Mouse (Mus musculus): ENCODE data around the gene Pigs. TPM values are rescaled to one million over a fixed set of nuclear protein-coding genes. Genes with fewer than 3 reads are reported as not detected.

The Pigs gene
- total and polyA plus RNA-seq, 3 experiments, result 26.3 to 65.4 (median 53.1) TPM

- TF ChIP-seq ZC3H11A (IDR thresholded peaks at IDR 0.05; ENCODE audit: low read depth, low read length), result no peak
- peak; percentile 83 for TF ChIP-seq ZKSCAN1 (IDR thresholded peaks at IDR 0.05; ENCODE audit: borderline replicate concordance, low read depth, low read length)
- TF ChIP-seq SIN3A (IDR thresholded peaks at IDR 0.05; ENCODE audit: low read length), result peak; percentile 66
- no peak for TF ChIP-seq SMC3 (IDR thresholded peaks at IDR 0.05; ENCODE audit: low read depth, low read length)
- no peak for TF ChIP-seq E2F4 (IDR thresholded peaks at IDR 0.05; ENCODE audit: insufficient replicate concordance, low read depth, low read length)
- peak; percentile 49; the same call in 1 of the 2 replicates for TF ChIP-seq MAX (IDR thresholded peaks at IDR 0.05; ENCODE audit: low read length)
- TF ChIP-seq TBP (conservative IDR thresholded peaks at IDR 0.05; ENCODE audit: low read depth, low read length), result 0 out of 2 replicates have a peak, but pooled peaks have one; percentile 38
- TF ChIP-seq ZNF384 (IDR thresholded peaks at IDR 0.05; ENCODE audit: low read depth, low read length), result no peak
- TF ChIP-seq EP300 (IDR thresholded peaks at IDR 0.05; ENCODE audit: low read length), result peak; percentile 75
- TF ChIP-seq POLR2A (IDR thresholded peaks at IDR 0.05; ENCODE audit: low read depth, low read length), result peak; percentile 61; the same call in 1 of the 2 replicates
- TF ChIP-seq TCF12 (IDR thresholded peaks at IDR 0.05; ENCODE audit: low read depth, low read length), result peak; percentile 68
- 0 out of 2 replicates have a peak, but pooled peaks have one; percentile 46 for TF ChIP-seq MAFK (IDR thresholded peaks at IDR 0.05; ENCODE audit: insufficient replicate concordance, low read length)
- TF ChIP-seq UBTF (IDR thresholded peaks at IDR 0.05; ENCODE audit: low read depth, low read length), result peak; percentile 33; the same call in 1 of the 2 replicates
- TF ChIP-seq GABPA (IDR thresholded peaks at IDR 0.05; ENCODE audit: insufficient replicate concordance, low read depth, low read length), result no peak
- TF ChIP-seq IRF4 (IDR thresholded peaks at IDR 0.05; ENCODE audit: low read depth, low read length), result peak; percentile 87
- peak; percentile 63; the same call in 1 of the 2 replicates for TF ChIP-seq NELFE (IDR thresholded peaks at IDR 0.05; ENCODE audit: low read depth, low read length)
- no peak; the same call in 1 of the 2 replicates for TF ChIP-seq RCOR1 (conservative IDR thresholded peaks at IDR 0.05; ENCODE audit: low read depth, low read length)
- peak; percentile 89 for TF ChIP-seq MEF2A (IDR thresholded peaks at IDR 0.05; ENCODE audit: borderline replicate concordance, low read depth, low read length)
- TF ChIP-seq ELF1 (IDR thresholded peaks at IDR 0.05; ENCODE audit: low read depth, low read length), result peak; percentile 89
- TF ChIP-seq CHD2 (IDR thresholded peaks at IDR 0.05; ENCODE audit: low read length), result peak; percentile 64; the same call in 1 of the 2 replicates
- peak; percentile 63 for TF ChIP-seq HCFC1 (IDR thresholded peaks at IDR 0.05; ENCODE audit: low read depth, low read length)
- no peak for TF ChIP-seq USF1 (IDR thresholded peaks at IDR 0.05; ENCODE audit: low read depth, low read length)
- no peak for TF ChIP-seq CTCF (conservative IDR thresholded peaks at IDR 0.05 in 1 of 2, IDR thresholded peaks at IDR 0.05 in 1 of 2; ENCODE audit: low read depth in 2 of 2, low read length in 2 of 2)
- peak; percentile 97 for TF ChIP-seq MAZ (IDR thresholded peaks at IDR 0.05; ENCODE audit: low read depth, low read length)
- no peak for TF ChIP-seq RAD21 (IDR thresholded peaks at IDR 0.05; ENCODE audit: low read depth, low read length)
- no peak for TF ChIP-seq JUND (conservative IDR thresholded peaks at IDR 0.05; ENCODE audit: low read depth, low read length)
- peak; percentile 63 for TF ChIP-seq CHD1 (IDR thresholded peaks at IDR 0.05; ENCODE audit: low read depth, low read length)
- 0 out of 2 replicates have a peak, but pooled peaks have one; percentile 47 for TF ChIP-seq KAT2A (IDR thresholded peaks at IDR 0.05; ENCODE audit: insufficient replicate concordance, low read length)
- no peak for TF ChIP-seq NRF1 (IDR thresholded peaks at IDR 0.05; ENCODE audit: low read depth, low read length)
- TF ChIP-seq POLR2AphosphoS2 (IDR thresholded peaks at IDR 0.05; ENCODE audit: low read depth, low read length), result no peak
- no peak; the same call in 1 of the 2 replicates for TF ChIP-seq JUN (IDR thresholded peaks at IDR 0.05; ENCODE audit: insufficient read depth, low read depth, low read length)
- peak; percentile 73 for TF ChIP-seq ETS1 (conservative IDR thresholded peaks at IDR 0.05; ENCODE audit: low read depth, low read length)
- TF ChIP-seq ZMIZ1 (IDR thresholded peaks at IDR 0.05; ENCODE audit: low read depth, low read length), result peak; percentile 62; the same call in 1 of the 2 replicates
- peak; percentile 42; the same call in 1 of the 2 replicates for TF ChIP-seq BHLHE40 (IDR thresholded peaks at IDR 0.05; ENCODE audit: low read depth, low read length)
- TF ChIP-seq MYC (IDR thresholded peaks at IDR 0.05; ENCODE audit: low read depth, low read length), result 0 out of 2 replicates have a peak, but pooled peaks have one; percentile 20
- no peak for TF ChIP-seq PAX5 (IDR thresholded peaks at IDR 0.05; ENCODE audit: low read length)
- no peak for TF ChIP-seq USF2 (conservative IDR thresholded peaks at IDR 0.05; ENCODE audit: low read depth, low read length)
- TF ChIP-seq MXI1 (IDR thresholded peaks at IDR 0.05; ENCODE audit: low read depth, low read length), result peak; percentile 80
- H3K4me2 ChIP-seq (ENCODE audit: insufficient read depth, low read depth, poor library complexity, severe bottlenecking), result peak overlapping the region; percentile 77
- H3K4me3 ChIP-seq (replicated peaks in 1 of 3; ENCODE audit: low read depth in 2 of 3, low read length in 2 of 3, poor library complexity in 1 of 3), result peak overlapping the region; percentile 38 to 75 (median 73)
- peaks cover 19 to 42% of the 10 kb centered on the region in 2 experiments for H3K36me3 ChIP-seq (replicated peaks in 1 of 2; ENCODE audit: control insufficient read depth in 1 of 2, insufficient read depth in 1 of 2, low read length in 1 of 2)
- no peaks in the 10 kb centered on the region for H3K9me3 ChIP-seq (replicated peaks; ENCODE audit: low read length)
- H3K79me2 ChIP-seq (replicated peaks; ENCODE audit: control insufficient read depth, extremely low read depth, insufficient read depth, poor library complexity, severe bottlenecking), result peaks cover 8% of the 10 kb centered on the region
- in situ Hi-C loops (cut with MboI; ENCODE audit: low pct_ligation_motif_present, low pct_unique_long_range_greater_than_20kb, low sequenced_read_pairs), result no loop called here
- peaks cover 35 to 67% of the 10 kb centered on the region in 2 experiments for H3K4me1 ChIP-seq (ENCODE audit: control insufficient read depth in 1 of 2, insufficient read depth in 2 of 2)
- peak overlapping the region; percentile 91 for H3K9ac ChIP-seq (ENCODE audit: insufficient read depth, low read depth)
- dilution Hi-C loops (cut with MboI; ENCODE audit: extremely low pct_ligation_motif_present, extremely low pct_unique_long_range_greater_than_20kb, low sequenced_read_pairs), result no loop called here
- peak; percentile 90 for DNase-seq (ENCODE audit: extremely low read depth)
- peak overlapping the region; percentile 64 for H3K27ac ChIP-seq (ENCODE audit: insufficient read depth, low read depth)
- H3K27me3 ChIP-seq (replicated peaks), result no peaks in the 10 kb centered on the region
Observed at GRCm38 (mm10) chr11:78345801-78346200, 17.6 kb downstream of the Pigs start.

All from CH12.LX (cell line).